Mouse (Mus musculus): ENCODE results near the gene Bcl7a.

GRCm38 (mm10) chr5:123343707-123344627, at the start of gene Bcl7a:
- TF ChIP-seq E2F4 (IDR thresholded peaks at IDR 0.05; ENCODE audit: insufficient read depth) (peak; percentile 14), TCF12 (IDR thresholded peaks at IDR 0.05; ENCODE audit: insufficient read depth, poor library complexity, severe bottlenecking) (peak; percentile 2), TCF3 (IDR thresholded peaks at IDR 0.05; ENCODE audit: insufficient read length, low read depth) (peak; percentile 1), POLR2AphosphoS2 (IDR thresholded peaks at IDR 0.05; ENCODE audit: insufficient read length, low read depth) (peak; percentile 81), MAX (IDR thresholded peaks at IDR 0.05; ENCODE audit: low read depth) (no peak), POLR2A (IDR thresholded peaks at IDR 0.05; ENCODE audit: insufficient read length, low read depth) (peak; percentile 73), SRF (IDR thresholded peaks at IDR 0.05; ENCODE audit: control insufficient read depth, insufficient read length, low read depth) (no peak), REST (IDR thresholded peaks at IDR 0.05; ENCODE audit: insufficient read depth, insufficient read length) (no peak), USF1 (IDR thresholded peaks at IDR 0.05; ENCODE audit: low read depth) (no peak), CEBPB (IDR thresholded peaks at IDR 0.05; ENCODE audit: insufficient read depth, poor library complexity, severe bottlenecking) (no peak), MYOD1 (IDR thresholded peaks at IDR 0.05; ENCODE audit: control insufficient read depth in 1 of 3, insufficient read length in 2 of 3, low read depth in 2 of 3) (peak in 2 of 3 experiments; percentile 57 to 87), MYOG (IDR thresholded peaks at IDR 0.05; ENCODE audit: control insufficient read depth in 1 of 3, insufficient read depth in 1 of 3, insufficient read length in 2 of 3, low read depth in 2 of 3) (peak in 2 of 3 experiments; percentile 88 to 91)

Measured in myocyte (in vitro differentiated cells).